Comparison of ENCODE assay signal across 8 mouse cellular contexts in genomic region chr13:21750159-21751017, GRCm38 (mm10). TPM values are rescaled to one million over a fixed set of nuclear protein-coding genes. Genes with fewer than 3 reads are reported as not detected.
DNase-seq lines count a peak whose midpoint lies in the region; ATAC-seq and TF ChIP-seq lines count a peak whose summit lies in the region.
"Not testable (repeated sequence)": the region's sequence is repeated elsewhere in the genome, so short reads cannot be mapped to it uniquely, and the experiment has no call there.

TSS of gene Hist1h4k (minus strand) at chr13:21750505.

- under 1% methylated on average over 49 of the region's 56 CpGs for WGBS in embryonic facial prominence, embryonic 15.5 days
- under 1% methylated on average over 50 of the region's 56 CpGs for WGBS in limb, embryonic 13.5 days
- WGBS in midbrain, embryonic 15.5 days, result under 1% methylated on average over 46 of the region's 56 CpGs
- under 1% methylated on average over 54 of the region's 56 CpGs for WGBS in spleen, adult 2 months

- ATAC-seq in embryonic facial prominence, embryonic 15.5 days (ENCODE audit: insufficient number of reproducible peaks, low FRiP score, low TSS enrichment, low read depth), result peak; percentile 84
- ATAC-seq in limb, embryonic 13.5 days (ENCODE audit: low FRiP score, low read depth), result peak; percentile 87
- ATAC-seq in midbrain, embryonic 15.5 days (replicated peaks), result peak; percentile 88

- H3K9ac ChIP-seq in embryonic facial prominence, embryonic 15.5 days, result peak within 1 kb of the TSS; percentile 44
- H3K9ac ChIP-seq in limb, embryonic 13.5 days, result peak within 1 kb of the TSS; percentile 77
- H3K9ac ChIP-seq in midbrain, embryonic 15.5 days, result peak within 1 kb of the TSS; percentile 45

- not testable (repeated sequence) for H3K9me3 ChIP-seq in embryonic facial prominence, embryonic 15.5 days (replicated peaks); limb, embryonic 13.5 days; midbrain, embryonic 15.5 days

- not testable (repeated sequence) for H3K27me3 ChIP-seq in embryonic facial prominence, embryonic 15.5 days; limb, embryonic 13.5 days; midbrain, embryonic 15.5 days (replicated peaks); spleen, adult 2 months (ENCODE audit: control insufficient read depth, insufficient read depth, low read length)

- TF ChIP-seq CTCF in bone marrow macrophage, adult 2 months (IDR thresholded peaks at IDR 0.05; ENCODE audit: low read depth, low read length); spleen, adult 2 months (IDR thresholded peaks at IDR 0.05; ENCODE audit: extremely low read depth, insufficient read depth, insufficient read length, insufficient replicate concordance): not testable (repeated sequence)

- not testable (repeated sequence) for H3K36me3 ChIP-seq in embryonic facial prominence, embryonic 15.5 days; limb, embryonic 13.5 days; midbrain, embryonic 15.5 days (replicated peaks); spleen, adult 2 months (ENCODE audit: control insufficient read depth, insufficient read depth, low read length)

- peak; percentile 22; the same call in 1 of the 2 replicates for TF ChIP-seq POLR2A in bone marrow macrophage, adult 2 months (IDR thresholded peaks at IDR 0.05; ENCODE audit: borderline replicate concordance, low read depth, low read length)
- TF ChIP-seq POLR2A in spleen, adult 2 months (IDR thresholded peaks at IDR 0.05; ENCODE audit: low read depth, low read length), result peak; percentile 52

- H3K4me2 ChIP-seq in embryonic facial prominence, embryonic 15.5 days (replicated peaks), result peak within 1 kb of the TSS; percentile 62
- peak within 1 kb of the TSS; percentile 87 for H3K4me2 ChIP-seq in limb, embryonic 13.5 days (replicated peaks)
- peak within 1 kb of the TSS; percentile 68 for H3K4me2 ChIP-seq in midbrain, embryonic 15.5 days

- H3K4me3 ChIP-seq in bone marrow macrophage, adult 2 months (ENCODE audit: insufficient read depth, low read length), result peak within 1 kb of the TSS; percentile 58
- H3K4me3 ChIP-seq in embryonic facial prominence, embryonic 15.5 days (replicated peaks), result peak within 1 kb of the TSS; percentile 51
- peak within 1 kb of the TSS; percentile 60 for H3K4me3 ChIP-seq in limb, embryonic 13.5 days
- peak within 1 kb of the TSS; percentile 49 for H3K4me3 ChIP-seq in midbrain, embryonic 15.5 days
- peak within 1 kb of the TSS; percentile 60 for H3K4me3 ChIP-seq in spleen, adult 2 months (ENCODE audit: extremely low read depth, insufficient read depth, insufficient read length)

- peaks cover 15% of the 10 kb centered on the region for H3K4me1 ChIP-seq in bone marrow macrophage, adult 2 months (ENCODE audit: control insufficient read depth, insufficient read depth, low read length)
- peaks cover 19% of the 10 kb centered on the region for H3K4me1 ChIP-seq in embryonic facial prominence, embryonic 15.5 days
- H3K4me1 ChIP-seq in limb, embryonic 13.5 days, result peaks cover 36% of the 10 kb centered on the region
- H3K4me1 ChIP-seq in midbrain, embryonic 15.5 days, result peaks cover 26% of the 10 kb centered on the region
- not testable (repeated sequence) for H3K4me1 ChIP-seq in spleen, adult 2 months (ENCODE audit: control insufficient read depth, insufficient read depth, insufficient read length)

- H3K27ac ChIP-seq in bone marrow macrophage, adult 2 months (ENCODE audit: insufficient read depth, low read depth, low read length), result peak within 1 kb of the TSS; percentile 82
- H3K27ac ChIP-seq in embryonic facial prominence, embryonic 15.5 days (replicated peaks), result peak within 1 kb of the TSS; percentile 94
- H3K27ac ChIP-seq in limb, embryonic 13.5 days, result peak within 1 kb of the TSS; percentile 98
- H3K27ac ChIP-seq in midbrain, embryonic 15.5 days, result peak within 1 kb of the TSS; percentile 90
- peak within 1 kb of the TSS; percentile 57 for H3K27ac ChIP-seq in spleen, adult 2 months (ENCODE audit: insufficient read depth, low read length)

- peak; percentile 95 for DNase-seq in A20 (ENCODE audit: low read depth, low spot score)
- peak; percentile 79 to 86 for DNase-seq in heart, adult 9 months (ENCODE audit: low spot score in 2 of 2)
- DNase-seq in kidney, adult 9 months, result peak; percentile 71
- DNase-seq in spleen, adult 2 months (ENCODE audit: low read depth in 1 of 2, low spot score in 2 of 2), result peak in 1 of 2 experiments; percentile 86

RNA-seq across cellular contexts. Expression of gene Hist1h4k, which starts in this region (rescaled TPM):
- 3.6 and 8.9 TPM in 2 replicates for polyA plus RNA-seq in bone marrow macrophage, adult 2 months (2012; ENCODE audit: insufficient read depth, insufficient read length, missing spikeins)
- 1.5 and 2.9 TPM in 2 replicates for polyA plus RNA-seq in embryonic facial prominence, embryonic 15.5 days (2015; fragmentation: Nextera tagmentation; extraction: Ambion mirVana)
- 4.0 and 8.4 TPM in 2 replicates for polyA plus RNA-seq in limb, embryonic 13.5 days (2015; fragmentation: Nextera tagmentation; extraction: Ambion mirVana)
- polyA plus RNA-seq in midbrain, embryonic 15.5 days (2015; fragmentation: Nextera tagmentation; extraction: Ambion mirVana), result 1.8 and 4.2 TPM in 2 replicates
- polyA plus RNA-seq in spleen, adult 2 months (2012; rRNA removed), result 82.1 and 92.4 TPM in 2 replicates
